12 mouse cellular contexts compared by ENCODE assay signal in the genomic region with DNA sequence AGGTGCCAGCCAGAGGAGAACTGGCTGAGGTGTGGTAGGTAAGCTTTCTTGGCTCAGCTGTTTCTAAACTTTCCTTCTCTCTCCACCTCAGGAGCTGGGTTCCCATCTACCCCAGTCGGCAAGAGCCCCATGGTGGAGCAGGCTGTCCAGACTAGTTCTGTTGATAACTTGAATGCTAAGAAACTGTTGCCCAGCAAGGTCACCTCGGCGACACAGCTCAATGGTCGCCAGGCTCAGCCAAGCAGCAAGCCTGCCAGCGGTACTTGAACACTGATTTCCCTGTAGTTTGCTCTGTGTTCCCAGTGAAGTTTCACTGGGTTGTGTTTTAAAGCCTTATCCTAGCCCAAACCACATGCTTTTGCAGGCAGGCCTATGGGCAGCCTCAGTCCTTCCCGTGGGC.
"Had no signal": no experiment of that assay in that cellular context is flagged by ENCODE, and none has a peak within 500 bp of the region (broad histone marks: within the 10 kb centered on the region; RNA-seq: fewer than 3 reads in every experiment).

No protein-coding gene starts in this region.

- H3K4me2 ChIP-seq: limb, embryonic 12.5 days; liver, embryonic 13.5 days; midbrain, embryonic 13.5 days had no signal

- H3K27me3 ChIP-seq: limb, embryonic 12.5 days; liver, embryonic 13.5 days; midbrain, embryonic 13.5 days had no signal

- DNase-seq: layer of hippocampus, adult 9-11 months; liver; liver, embryonic 13.5 days; liver, postnatal 0 days; lung, postnatal 36 days; right cerebral cortex, adult 18-20 months; right cerebral cortex, postnatal 25 days; thymus, postnatal 36 days had no signal

- H3K27ac ChIP-seq: limb, embryonic 12.5 days; liver, embryonic 13.5 days; midbrain, embryonic 13.5 days had no signal

- ATAC-seq: inflammation-experienced regulatory T-cells, adult 6 months; intestine, postnatal 0 days; liver, postnatal 0 days; midbrain, embryonic 13.5 days had no signal

- H3K4me3 ChIP-seq: limb, embryonic 12.5 days; liver, embryonic 13.5 days; midbrain, embryonic 13.5 days had no signal

- H3K9ac ChIP-seq: limb, embryonic 12.5 days; liver, embryonic 13.5 days; liver, postnatal 0 days; midbrain, embryonic 13.5 days had no signal

- H3K9me3 ChIP-seq: limb, embryonic 12.5 days; liver, embryonic 13.5 days; midbrain, embryonic 13.5 days had no signal
